Mouse (Mus musculus): ENCODE data around the gene Rin2.

Rin2 gene

GRCm38 (mm10) chr2:145831949-145832835 lies 157.2 kb downstream of the Rin2 start:
- peak; percentile 43 for DNase-seq

GRCm38 (mm10) chr2:145832836-145833221 lies 157.8 kb downstream of the Rin2 start:
- no peak for DNase-seq

- no peak for DNase-seq
Observed at GRCm38 (mm10) chr2:145833341-145833740, 158.3 kb downstream of the Rin2 start.

GRCm38 (mm10) chr2:145835920-145836319 lies 160.9 kb downstream of the Rin2 start:
- no peak for DNase-seq

- DNase-seq = no peak
Observed at GRCm38 (mm10) chr2:145838675-145839074, 163.7 kb downstream of the Rin2 start.

- DNase-seq = no peak
Observed at GRCm38 (mm10) chr2:145839565-145840315, 164.7 kb downstream of the Rin2 start.

GRCm38 (mm10) chr2:145840320-145840719 lies 165.3 kb downstream of the Rin2 start:
- DNase-seq = no peak

GRCm38 (mm10) chr2:145840910-145841870 lies 166.2 kb downstream of the Rin2 start:
- no peak for DNase-seq

GRCm38 (mm10) chr2:145843322-145843721 lies 168.3 kb downstream of the Rin2 start:
- DNase-seq = no peak

GRCm38 (mm10) chr2:145846595-145846994 lies 171.6 kb downstream of the Rin2 start:
- DNase-seq = no peak

GRCm38 (mm10) chr2:145849170-145849905 lies 174.3 kb downstream of the Rin2 start:
- no peak for DNase-seq

GRCm38 (mm10) chr2:145850779-145851178 lies 175.8 kb downstream of the Rin2 start:
- DNase-seq = no peak

- DNase-seq = no peak
Observed at GRCm38 (mm10) chr2:145855831-145856230, 180.8 kb downstream of the Rin2 start.

- DNase-seq = peak; percentile 30
Observed at GRCm38 (mm10) chr2:145857864-145858263, 182.8 kb downstream of the Rin2 start.

- peak; percentile 42 for DNase-seq
Observed at GRCm38 (mm10) chr2:145859442-145859931, 184.5 kb downstream of the Rin2 start.

- DNase-seq = peak; percentile 77
Observed at GRCm38 (mm10) chr2:145859932-145860801, 185.2 kb downstream of the Rin2 start.

GRCm38 (mm10) chr2:145861193-145862123 lies 186.4 kb downstream of the Rin2 start:
- DNase-seq = no peak

GRCm38 (mm10) chr2:145862206-145862817 lies 187.3 kb downstream of the Rin2 start:
- no peak for DNase-seq

- DNase-seq = no peak
Observed at GRCm38 (mm10) chr2:145865344-145865743, 190.3 kb downstream of the Rin2 start.
